Mouse (Mus musculus) neutrophil, adult 5-6 weeks (primary cell): Measurements from ENCODE around the gene Nsmce4a. TPM values are rescaled to one million over a fixed set of nuclear protein-coding genes. Genes with fewer than 3 reads are reported as not detected.
"Not testable (repeated sequence)": the region's sequence is repeated elsewhere in the genome, so short reads cannot be mapped to it uniquely, and the experiment has no call there.

ENCODE experiments used
- ATAC-seq: fragments of 151-379, 151-347 bp; 2 replicates; pipeline ENCODE4 v1.8.0; 2017; ENCODE audit warnings: mild to moderate bottlenecking, moderate TSS enrichment; ENCODE audit not compliant: insufficient number of reproducible peaks, poor library complexity, low FRiP score, severe bottlenecking; ENCODE audit errors: extremely low read depth
- total RNA-seq: library from RNA; stranded (forward); fragments of 200-1000 nt; gene quantifications from 2 replicates; pipeline ENCODE4 v1.2.3, GENCODE M21; 2017

Gene Nsmce4a
- total RNA-seq, 1 experiment from 2014 or later = 165 TPM

DNA sequence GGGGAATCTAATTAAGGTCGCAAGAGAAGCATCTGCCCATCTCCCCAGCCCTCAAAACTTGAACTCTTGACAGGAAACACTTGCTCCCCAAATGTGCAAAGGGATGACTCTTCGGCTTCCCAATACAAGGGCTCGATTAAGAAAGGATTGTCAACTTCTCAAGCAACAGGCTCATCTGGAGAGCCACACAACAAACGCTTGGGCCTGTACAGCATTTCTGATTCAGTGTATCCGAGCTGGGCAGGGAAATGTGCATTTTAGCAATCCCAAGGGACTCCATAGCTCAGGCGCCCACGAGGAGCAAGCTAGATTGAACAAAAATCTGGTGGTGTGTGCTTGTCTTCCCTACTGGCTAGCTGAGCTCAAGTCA is 26.5 kb downstream of the Nsmce4a start:
- no peak for ATAC-seq

DNA sequence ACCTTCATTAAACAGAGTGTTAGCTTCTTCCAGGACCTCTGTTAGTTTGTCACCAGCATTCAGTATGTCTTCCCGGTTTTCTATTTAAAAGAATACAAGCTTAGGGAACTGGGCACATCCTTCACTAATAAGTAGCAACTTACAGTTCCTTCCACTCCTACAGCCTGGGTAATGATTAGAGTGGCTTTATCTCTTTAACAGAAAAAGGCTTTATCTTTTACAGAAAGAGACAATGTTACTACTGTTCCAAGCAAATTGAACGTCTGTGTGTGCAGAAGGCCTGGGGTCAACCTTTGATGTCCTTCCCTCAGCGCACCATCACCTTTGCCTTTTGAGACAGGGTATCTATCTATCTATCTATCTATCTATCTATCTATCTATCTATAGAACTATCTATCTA is 27.0 kb downstream of the Nsmce4a start:
- no peak for ATAC-seq

- no peak for ATAC-seq
Measured at GRCm38 (mm10) chr7:130545401-130545800, 27.5 kb downstream of the Nsmce4a start.

DNA sequence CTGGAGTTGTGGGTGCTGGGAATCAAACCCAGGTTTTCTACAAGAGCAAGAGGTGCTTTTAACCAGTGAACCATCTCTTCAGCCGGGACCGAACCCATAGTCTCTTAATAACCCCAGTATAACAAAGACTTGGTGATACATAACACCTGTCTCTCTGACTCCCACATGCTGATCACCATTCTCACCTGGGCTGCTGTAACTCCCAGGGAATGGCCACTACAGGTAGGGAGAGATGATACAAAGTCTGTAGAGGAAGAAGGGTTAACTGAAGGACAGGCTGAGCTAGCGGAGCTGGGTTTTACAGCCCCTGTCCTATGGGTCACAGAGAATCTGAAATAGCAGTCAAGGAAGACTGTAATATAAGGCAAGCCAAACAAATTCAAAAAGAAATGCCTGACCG is 29.7 kb downstream of the Nsmce4a start:
- ATAC-seq = no peak

GRCm38 (mm10) chr7:130540176-130540575 is 32.7 kb downstream of the Nsmce4a start:
- no peak for ATAC-seq

DNA sequence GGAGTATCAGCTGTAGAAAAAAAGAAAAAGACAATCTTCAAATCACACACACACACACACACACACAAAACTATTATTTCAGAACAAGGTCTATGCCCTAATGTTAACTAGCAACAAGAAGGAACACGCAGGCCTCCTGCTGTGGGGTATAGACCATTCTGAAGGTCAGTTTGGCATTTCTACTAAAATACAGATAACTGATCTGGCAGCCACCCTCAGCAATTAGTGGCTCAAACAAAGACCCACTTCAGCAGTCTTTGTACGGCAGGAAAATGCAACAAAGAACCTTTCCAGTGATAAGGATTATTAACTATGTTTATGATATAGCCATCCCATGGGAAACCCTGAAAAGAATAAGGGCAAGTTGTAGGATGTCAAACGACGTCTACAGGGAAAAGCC is 35.9 kb downstream of the Nsmce4a start:
- no peak for ATAC-seq

- no peak for ATAC-seq
Measured at GRCm38 (mm10) chr7:130535174-130535573, 37.7 kb downstream of the Nsmce4a start.

GRCm38 (mm10) chr7:130533316-130534260 is 39.3 kb downstream of the Nsmce4a start:
- ATAC-seq = peak; percentile 100

- ATAC-seq = not testable (repeated sequence)
Measured at GRCm38 (mm10) chr7:130531138-130531537, 41.8 kb downstream of the Nsmce4a start.

GRCm38 (mm10) chr7:130527306-130527705 is 45.6 kb downstream of the Nsmce4a start:
- ATAC-seq = no peak

DNA sequence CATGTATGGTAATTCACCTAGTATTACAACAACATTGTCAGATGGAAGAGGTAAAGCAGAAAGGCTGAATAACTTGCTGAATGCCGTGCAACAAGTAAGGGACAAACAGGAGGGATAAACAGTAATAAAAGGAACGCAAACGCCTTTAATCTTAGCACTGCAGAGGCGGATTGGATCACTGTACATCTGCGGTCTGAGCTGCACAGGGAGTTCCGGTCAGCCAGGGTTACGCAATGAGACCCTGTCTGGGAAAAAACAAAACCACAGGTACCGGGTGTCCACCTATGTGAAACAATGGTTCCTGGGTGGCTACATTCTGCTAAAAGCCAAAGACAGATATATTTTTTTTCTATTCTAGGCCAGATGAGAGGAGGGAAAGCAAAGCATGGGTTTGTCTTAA is 49.5 kb downstream of the Nsmce4a start:
- no peak for ATAC-seq

DNA sequence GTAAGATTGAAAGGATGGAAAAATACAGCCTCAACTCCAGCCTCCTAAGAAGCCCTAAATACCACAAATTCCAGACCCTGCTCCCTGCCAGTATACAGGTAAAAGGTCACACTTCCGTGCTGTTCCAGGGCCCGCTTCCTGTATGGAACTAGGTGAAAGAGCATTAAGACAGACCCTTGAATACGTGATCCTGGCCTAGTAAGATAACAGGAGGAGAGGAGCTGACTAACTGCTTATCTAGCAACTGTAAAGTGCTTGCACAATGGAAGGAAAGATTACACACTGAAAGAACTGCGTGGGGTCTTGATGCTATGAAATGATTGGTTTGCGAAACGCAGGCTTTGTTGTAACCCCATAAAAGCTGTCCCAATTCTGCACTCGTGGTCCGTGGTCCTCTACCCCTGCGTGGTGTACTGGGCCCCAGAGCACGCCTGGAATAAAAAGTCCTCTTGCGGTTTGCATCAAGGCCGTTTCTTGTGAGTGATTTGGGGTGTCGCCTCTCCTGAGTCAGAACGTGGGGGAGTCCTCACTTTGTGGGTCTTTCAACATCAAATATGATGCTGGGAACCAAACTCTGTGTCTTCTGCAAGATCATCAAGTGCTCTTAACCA is 52.0 kb downstream of the Nsmce4a start:
- ATAC-seq = no peak

GRCm38 (mm10) chr7:130520049-130520425 is 52.9 kb downstream of the Nsmce4a start, which contains the start of gene Ate1:
Ate1 (minus strand) TSS chr7:130520369.
- no peak for ATAC-seq

DNA sequence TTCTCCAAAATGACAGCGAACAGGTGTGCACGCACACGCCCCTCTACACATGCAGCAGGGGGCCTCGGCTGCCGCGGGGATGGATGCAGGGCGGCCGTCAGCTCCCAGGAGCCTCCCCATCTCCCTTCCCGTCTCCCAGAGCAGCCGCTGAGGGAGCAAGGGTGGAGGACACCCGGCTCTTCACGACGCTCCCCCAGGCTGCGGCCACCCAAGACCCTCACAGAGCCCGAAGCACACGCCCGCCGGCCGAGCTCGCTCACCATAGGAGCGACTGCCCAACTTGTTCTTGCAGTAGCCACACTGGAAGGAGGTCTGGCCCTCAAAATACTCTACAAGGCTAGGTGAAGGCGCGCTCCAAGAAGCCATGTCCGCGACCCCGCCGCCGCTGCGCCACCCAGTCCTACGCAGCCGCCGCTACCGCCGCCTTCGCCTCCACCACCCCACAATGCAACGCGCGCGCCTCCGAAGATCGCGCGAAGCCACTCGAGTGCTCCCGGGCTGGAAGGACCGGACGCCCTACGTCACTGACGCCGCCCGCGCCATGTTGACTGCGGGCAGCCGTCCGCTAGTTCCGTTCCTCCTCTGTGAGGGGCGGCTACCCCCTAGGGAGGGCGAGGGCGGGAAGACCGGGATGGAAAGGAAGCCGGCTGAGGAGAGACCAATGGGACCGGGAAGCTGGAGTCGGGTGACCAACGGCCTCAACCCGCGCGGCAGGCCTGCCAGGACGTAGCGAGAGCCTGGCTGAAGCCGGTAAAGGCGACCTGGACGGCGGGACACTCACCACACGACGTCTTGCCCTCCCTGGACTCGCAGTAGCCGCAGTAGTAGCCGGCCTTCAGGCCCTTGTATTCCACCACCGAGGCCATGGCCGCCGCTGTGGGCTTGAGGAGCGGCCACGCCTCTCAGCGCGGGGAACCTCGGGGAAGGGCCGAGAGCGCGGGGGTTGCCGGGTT is 53.5 kb downstream of the Nsmce4a start:
- ATAC-seq = peak; percentile 98

GRCm38 (mm10) chr7:130518213-130519095 is 54.5 kb downstream of the Nsmce4a start:
- no peak for ATAC-seq

DNA sequence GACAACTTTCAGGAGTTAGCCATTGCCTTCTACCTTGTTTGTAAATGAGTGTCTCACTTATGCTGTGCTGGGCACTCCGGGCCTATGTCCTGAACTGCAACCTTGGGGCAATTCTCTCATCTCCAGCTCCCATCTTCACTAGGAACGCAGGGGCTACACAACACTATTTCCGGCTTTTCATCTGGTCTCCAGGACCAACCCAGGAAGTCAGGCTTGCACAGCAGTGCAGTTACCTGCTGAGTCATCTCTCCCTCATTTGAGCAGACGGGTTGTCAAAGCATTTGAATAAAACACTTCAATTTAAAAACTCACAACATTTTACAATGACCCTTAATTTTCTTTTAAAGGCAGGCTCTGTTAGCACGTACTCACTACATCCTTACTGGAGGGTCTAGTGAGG is 62.7 kb downstream of the Nsmce4a start:
- no peak for ATAC-seq

DNA sequence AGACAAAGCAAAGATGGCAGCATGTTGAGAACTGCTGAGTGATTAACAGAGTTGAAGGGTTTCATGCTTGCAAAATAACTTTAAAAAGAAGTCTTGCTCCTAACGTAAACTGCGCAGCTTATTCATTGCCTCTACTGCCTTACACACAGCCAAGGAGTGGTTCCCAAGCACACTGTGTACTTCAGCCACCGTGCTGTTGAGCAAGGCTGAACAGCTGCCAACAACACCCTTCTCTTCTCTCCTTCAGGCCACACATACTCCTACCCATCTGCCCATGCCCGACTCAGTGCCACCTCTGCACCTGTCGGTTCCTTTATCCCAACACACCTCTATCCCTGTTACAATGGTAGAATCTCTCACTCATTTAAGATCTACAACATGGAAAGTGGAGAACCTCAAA is 69.9 kb downstream of the Nsmce4a start:
- no peak for ATAC-seq

- ATAC-seq = no peak
Measured at GRCm38 (mm10) chr7:130501499-130501898, 71.4 kb downstream of the Nsmce4a start.
